Mouse (Mus musculus) testis, adult 2 months (tissue): Measurements from ENCODE around the gene Krt13.

Source experiments
- CTCF ChIP-seq: fragments of 200-500 bp; IDR thresholded peaks from 2 replicates; pipeline ENCODE4 v1.5.1; 2012; ENCODE audit warnings: low read depth, mild to moderate bottlenecking, inconsistent platforms, low read length, moderate library complexity; ENCODE audit not compliant: control insufficient read depth, insufficient read depth, insufficient replicate concordance
- POLR2A ChIP-seq: fragments of 200-500 bp; IDR thresholded peaks from 2 replicates; pipeline ENCODE4 v1.6.1; 2012; ENCODE audit warnings: low read depth, mild to moderate bottlenecking, inconsistent platforms, low read length, moderate library complexity; ENCODE audit not compliant: control insufficient read depth

DNA sequence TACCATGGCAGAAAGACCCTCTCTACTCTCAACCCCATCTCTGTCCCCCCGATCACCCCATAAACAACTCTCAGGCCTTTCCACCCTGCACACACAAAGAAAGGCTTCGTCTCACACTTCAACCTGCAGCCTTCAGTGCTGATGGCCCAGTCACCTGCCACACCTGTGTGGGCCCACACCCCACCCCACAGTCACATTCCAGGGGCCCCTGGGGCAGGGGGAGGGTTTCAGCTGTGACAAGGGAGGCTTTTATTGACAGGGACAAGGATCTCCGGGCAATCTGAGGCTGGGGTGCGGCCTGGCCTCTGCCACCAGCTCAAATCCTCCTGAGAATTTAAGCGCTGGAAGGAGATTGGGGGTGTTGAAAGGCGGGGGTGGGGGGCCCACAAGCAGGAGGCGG lies 17.4 kb upstream of the Krt13 start:
- TF ChIP-seq CTCF (no peak), POLR2A (no peak)
